Mouse (Mus musculus) adrenal gland, postnatal 36 days (tissue): ENCODE data around the gene 4930544D05Rik. TPM values are rescaled to one million over a fixed set of nuclear protein-coding genes. Genes with fewer than 3 reads are reported as not detected.

Source experiments
- DNase-seq, 2 experiments: peaks; one replicate each; pipeline ENCODE4 v3.0.0; 2021; ENCODE audit warnings: mixed read lengths in 1 of 2
- total RNA-seq, 2 experiments: library from RNA; stranded (reverse); gene quantifications; 2 replicates each; pipeline ENCODE4 v1.2.3; 2021

4930544D05Rik gene
- total RNA-seq, 2 experiments from 2014 or later, result not detected

DNA sequence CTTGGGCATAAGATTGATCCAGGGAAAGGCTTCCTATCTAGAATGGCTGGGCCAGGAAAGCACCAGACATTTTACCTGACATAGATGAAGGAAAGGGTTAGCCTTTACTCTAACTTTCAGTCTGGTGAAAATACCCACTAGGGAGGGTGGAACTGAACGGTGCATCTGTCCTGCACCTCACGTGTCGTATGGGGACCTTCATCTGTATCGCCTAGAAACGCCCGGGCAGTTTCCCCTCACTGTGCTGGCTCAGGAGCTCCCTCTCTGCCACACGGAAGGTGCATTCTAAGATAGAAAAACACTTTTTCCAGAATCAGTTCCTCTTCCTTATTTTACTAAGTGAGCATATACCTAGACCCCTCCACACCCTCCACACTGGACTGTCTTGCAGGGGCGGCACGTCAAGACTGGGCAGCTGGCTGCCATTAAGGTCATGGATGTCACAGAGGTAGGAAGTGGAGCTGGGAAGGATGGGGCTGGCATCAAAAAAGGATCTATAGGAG, 17.1 kb upstream of the 4930544D05Rik start:
- DNase-seq, result no peak

DNA sequence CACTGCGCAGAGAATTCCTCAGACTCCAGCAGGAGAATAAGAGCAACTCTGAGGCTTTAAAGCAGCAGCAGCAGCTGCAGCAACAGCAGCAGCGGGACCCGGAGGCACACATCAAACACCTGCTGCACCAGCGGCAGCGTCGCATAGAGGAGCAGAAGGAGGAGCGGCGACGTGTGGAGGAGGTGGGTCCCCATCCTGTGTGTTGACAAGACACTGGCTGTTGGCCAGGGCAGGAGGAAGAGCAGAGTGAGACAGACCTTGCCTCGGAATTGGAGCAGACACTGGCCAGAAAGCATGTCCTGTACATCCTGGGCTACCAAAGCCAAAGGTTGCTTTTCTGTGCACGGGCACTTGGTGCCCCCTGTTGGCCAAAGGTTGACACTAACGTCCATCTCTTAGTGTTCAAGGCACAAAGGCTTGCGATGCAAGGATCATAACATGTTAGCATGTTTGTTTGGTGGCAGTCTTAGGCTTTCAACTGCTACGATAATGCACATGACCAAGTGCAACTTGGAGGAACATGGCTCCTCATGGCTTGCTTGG, 10.6 kb upstream of the 4930544D05Rik start:
- DNase-seq, result peak; percentile 75 to 83

DNA sequence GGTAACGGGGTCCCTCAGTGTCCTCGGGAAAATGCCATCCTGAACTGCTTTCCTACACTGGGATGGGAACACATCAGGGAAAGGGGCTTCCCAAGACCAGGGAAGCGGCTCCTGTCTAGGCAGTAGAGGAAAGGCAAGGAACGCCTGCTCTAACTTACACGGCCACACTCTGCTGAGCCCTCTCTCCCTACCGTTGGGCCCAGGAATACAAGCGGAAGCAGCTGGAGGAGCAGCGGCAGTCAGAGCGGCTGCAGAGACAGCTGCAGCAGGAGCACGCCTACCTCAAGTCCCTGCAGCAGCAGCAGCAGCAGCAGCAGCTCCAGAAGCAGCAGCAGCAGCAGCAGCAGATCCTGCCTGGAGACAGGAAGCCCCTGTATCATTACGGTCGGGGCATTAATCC, 8.9 kb upstream of the 4930544D05Rik start:
- no peak for DNase-seq

DNA sequence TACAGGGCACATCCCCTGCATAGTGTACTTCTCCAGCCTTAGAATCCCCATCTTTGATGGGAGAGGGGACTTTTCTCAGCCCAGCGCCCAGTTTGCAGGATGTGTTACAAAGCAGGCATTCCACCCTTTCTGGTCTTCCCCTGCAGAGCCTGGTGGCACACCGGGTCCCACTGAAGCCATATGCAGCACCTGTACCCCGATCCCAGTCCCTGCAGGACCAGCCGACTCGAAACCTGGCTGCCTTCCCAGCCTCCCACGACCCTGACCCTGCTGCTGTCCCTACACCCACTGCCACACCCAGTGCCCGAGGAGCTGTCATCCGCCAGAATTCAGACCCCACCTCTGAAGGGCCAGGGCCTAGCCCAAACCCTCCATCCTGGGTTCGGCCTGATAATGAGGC, 8.0 kb upstream of the 4930544D05Rik start:
- DNase-seq, result no peak

DNA sequence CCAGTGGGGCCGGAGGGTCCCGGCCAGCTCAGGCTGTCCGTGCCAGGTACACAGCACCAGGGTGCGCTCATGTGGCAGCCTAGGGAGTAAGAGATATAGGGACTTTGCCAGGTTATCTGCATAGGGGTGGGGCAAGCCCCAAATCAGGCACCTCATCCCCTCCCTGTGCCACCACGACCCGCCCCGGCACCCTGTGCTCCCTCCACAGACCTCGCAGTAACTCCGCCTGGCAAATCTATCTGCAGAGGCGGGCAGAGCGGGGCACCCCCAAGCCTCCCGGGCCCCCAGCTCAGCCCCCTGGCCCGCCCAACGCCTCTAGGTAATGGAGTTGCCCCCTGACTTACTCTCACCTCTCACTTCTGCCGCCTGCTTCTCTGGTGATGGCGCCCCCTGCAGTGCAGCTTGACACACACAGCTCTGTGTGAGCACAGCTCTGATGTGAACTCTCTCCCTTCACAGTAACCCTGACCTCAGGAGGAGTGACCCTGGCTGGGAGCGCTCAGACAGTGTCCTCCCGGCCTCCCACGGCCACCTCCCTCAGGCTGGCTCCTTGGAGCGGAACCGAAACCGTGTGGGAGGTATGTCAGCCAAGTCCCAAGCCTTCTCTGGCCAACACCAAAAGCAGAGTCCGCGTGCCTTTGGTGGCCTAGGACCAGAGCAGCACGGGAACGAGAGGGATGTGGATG, 7.1 kb upstream of the 4930544D05Rik start:
- DNase-seq, result peak; percentile 25 to 52

DNA sequence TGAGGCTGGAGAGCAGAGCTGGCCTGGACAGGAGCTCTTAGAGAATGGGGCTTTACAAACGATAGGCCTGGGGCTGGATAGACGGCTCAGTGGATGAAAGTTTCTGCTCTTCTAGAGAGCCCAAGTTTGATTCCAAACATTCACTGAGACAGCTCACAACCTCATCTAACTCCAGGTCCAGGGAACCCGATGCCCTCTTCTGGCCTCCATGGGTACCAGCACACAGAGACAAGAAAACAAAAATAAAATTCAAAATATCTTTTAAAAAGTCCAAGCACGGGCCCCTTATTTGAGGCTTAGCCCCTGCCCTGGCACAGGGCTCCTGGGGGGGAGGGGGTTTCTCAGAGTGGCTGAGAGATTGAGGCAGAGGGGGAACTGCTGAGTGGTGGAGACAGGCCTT, 4.9 kb upstream of the 4930544D05Rik start:
- no peak for DNase-seq

DNA sequence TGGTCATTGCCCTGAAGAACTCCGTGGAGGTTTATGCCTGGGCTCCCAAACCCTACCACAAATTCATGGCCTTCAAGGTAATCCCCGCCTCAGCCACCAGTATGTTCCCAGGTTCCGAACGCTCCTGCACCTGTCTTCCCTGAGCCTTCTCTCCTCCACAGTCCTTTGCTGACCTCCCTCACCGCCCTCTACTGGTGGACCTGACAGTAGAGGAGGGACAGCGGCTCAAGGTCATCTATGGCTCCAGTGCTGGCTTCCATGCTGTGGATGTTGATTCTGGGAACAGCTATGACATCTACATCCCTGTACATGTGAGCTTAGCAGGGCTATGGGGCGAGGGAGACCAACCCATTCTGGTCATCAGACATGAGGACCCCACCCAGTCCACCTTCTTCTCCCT, 3.1 kb upstream of the 4930544D05Rik start:
- peak in 1 of 2 experiments; percentile 25 for DNase-seq

DNA sequence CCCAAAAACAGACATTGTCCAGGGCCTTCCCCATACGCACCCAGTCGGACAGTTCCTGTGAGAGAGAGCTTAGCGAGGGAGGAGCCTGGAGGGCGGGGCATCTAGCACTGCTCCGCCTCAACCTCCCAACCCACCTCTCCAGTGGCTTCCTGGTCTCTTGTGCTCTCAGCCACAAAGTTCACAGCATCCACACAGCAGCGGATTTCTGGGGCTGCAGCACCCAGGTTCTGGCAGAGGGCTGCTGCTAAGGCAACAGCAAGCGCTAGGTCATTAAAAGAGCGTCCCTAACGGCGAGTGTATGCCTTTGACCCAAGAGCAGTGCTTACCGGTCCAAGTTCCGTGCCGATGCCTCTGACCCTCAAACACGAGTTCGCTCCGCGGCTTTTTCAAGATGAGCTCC, 574 bp upstream of the 4930544D05Rik start:
- DNase-seq, result peak; percentile 78 to 85

DNA sequence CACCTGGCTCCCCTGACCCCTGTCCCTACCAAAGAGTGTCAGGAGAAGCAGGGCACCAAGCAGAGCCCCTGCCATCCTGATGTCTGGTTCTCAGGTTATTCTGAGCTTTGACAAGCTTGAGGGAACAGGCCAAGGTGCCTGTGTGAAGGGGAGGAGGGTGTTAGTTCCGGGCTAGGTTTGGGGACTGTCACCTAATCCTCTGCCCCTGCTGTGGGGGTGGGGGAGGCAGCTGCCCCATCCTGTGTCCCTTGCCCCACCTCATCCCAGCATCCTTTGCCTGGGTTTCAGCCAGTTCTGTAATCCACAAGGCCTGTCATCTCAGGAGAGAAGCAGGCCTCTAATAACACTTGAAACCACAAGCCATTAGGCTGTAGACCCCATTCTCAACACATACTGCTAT, 3.5 kb downstream of the 4930544D05Rik start, which contains the start of gene Chrne:
Gene Chrne (minus strand): TSS at position 116 of the 400 bp plus-strand sequence.
- DNase-seq, result no peak

DNA sequence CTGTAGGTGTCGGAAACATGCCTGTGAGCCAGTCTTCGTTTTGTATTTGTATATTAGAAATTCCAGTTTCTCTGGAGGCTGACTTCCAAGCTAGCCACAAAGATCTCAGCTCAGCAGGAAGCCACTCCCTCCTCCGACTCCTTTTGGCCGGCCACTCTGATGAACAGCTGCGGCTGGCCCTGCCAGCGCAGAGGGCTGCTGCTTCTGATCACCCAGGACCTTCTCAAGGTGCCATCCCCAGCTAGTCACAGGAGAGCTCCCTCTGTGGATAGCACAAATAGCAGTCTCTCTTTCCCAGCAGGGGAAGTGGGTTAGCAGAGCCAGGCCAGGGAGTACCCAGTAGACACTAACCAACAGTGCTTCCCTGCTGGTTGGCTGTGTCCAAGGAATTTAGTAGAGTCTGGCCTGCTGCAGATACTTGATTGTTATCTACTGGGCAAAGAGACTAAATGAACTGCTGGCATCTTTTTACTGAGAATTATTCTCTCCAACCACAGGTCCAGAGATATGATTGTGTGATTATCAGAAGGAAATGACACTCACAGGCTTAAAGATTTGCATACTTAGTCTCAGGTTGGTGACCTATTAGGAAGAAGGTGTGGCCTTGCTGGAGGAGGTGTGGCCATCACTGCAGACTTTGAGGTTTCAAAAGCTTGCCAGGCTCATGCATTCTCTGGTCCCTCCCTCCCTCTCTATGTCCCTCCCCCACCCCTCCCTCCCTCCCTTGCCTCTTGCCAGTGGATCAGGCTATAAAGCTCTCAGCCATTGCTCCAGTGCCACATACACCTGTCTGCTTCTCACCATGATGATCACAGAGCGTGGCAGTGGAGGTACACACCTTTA, 6.5 kb downstream of the 4930544D05Rik start:
- DNase-seq, result no peak

DNA sequence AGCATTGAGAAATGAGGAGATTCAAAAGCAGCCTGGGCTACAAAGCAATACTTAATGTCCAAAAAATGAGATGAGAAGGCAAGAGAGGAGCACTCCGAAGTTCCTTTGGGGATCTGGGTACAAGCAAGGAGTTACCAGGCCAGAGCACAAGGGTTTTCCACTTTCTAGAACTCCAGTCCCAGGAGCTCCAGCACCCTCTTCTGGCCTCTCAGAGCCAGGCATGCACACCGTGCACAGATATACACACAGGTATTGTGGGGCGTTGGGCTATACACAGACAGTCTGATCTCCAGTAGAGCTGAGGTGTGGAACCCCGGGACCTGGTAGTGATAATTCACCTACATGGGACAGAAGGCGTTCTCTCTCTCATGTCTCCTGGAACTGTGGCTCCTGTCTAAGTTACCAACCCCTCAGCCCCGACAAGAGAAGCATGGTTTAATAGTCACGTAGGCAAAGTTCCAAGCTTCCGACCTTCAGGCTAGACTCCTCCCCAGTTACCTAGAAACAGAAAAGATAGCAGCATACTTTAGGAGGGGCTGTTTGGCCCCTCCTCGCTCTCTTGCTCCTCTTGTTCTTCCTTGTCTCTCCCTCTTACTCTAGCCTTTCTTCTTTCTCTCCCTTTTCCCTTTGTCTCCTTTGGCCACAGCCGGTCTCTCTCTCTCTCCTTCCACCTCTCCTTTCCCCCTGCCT, 7.5 kb downstream of the 4930544D05Rik start:
- DNase-seq, result peak; percentile 36 to 62

DNA sequence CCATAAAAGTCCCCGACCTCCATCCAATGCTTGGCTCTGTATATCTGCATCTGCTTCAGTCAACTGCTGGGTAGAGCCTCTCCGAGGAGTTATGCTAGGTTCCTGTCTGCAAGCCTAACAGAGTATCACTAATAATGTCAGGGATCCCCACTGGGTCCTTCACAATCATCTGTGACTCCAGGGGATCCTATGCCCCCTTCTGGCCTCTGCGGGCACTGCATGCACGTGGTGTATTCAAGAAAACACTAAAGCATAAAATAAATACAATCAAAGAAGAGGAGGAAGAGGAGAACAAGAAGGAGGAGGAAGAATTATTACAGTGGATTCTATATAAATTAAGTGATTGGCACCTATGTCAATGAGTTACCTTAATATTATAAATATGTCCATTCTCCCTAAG, 9.8 kb downstream of the 4930544D05Rik start:
- peak; percentile 54 to 65 for DNase-seq

DNA sequence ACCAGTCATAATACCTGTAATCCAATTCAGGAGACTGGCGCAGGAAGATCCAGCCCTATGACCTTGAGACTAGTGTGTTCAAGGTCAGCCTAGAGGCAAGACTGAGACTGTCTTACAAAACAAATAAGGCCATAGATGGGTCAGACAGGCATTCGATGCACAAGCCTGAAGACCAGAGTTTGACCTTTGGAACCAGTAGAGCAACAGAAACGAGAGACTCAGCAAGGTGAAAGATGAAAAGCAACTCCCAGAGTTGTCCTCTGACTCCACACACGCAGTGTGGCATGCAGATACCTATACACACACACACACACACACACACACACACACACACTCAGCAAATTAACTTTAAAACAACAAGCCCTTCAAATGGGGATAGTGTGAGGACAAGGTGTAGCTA, 11.2 kb downstream of the 4930544D05Rik start:
- DNase-seq, result no peak

DNA sequence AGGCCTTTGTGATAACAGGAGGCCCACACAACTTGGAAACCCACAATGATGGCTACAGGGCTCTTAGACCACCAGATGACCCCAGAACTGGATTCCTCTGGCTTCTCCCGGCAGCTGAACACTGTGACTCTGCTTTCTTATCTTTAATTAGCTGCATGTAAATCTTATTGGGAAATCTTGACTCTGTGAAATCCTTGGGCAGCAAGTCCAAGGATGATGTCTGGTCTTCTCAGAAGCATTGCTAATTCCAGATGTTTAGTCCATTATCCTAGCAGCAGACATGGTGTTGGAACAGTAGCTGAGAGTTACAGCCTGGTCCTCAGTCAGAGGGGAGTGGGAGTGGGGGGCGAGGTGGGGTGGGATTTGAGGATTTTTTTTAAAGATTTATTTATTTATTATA, 12.8 kb downstream of the 4930544D05Rik start:
- DNase-seq, result no peak

DNA sequence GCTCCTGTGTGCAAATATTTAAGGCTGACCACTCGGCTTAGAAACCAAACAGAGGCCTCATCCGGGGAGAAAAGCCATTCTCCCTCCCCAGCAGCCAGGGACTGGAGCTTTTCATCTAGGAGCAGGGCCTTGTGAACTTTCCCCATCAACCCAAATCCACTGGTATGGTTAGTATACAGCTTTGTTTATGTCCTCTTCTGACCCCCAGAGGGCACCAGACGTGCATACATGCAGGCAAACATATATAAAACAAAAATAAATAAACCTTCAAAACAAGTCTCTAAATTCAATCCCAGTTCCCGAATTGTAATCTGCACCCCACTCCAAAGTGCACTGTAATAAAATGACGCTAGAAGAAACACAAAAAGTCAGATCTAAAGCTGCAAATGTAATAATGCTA, 13.9 kb downstream of the 4930544D05Rik start:
- no peak for DNase-seq

DNA sequence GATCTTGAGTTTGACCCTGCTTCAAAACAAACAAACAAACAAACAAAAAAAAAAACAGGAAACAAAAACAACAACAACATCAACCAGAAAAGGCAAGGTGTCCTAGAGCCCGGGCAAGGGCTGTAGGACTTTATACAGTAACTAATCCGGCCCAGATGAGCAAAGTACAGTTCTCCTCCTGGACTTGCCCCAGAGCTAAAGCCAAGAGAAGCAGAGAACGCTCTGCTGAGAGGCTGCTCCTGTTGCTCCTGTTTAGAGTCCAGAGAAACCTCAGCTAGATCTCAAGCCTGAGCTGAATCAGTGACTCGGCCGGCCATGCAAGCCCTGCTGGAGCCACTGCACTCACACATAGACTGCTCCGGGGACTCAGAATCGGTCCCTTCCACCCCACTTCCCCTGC, 14.5 kb downstream of the 4930544D05Rik start:
- no peak for DNase-seq

DNA sequence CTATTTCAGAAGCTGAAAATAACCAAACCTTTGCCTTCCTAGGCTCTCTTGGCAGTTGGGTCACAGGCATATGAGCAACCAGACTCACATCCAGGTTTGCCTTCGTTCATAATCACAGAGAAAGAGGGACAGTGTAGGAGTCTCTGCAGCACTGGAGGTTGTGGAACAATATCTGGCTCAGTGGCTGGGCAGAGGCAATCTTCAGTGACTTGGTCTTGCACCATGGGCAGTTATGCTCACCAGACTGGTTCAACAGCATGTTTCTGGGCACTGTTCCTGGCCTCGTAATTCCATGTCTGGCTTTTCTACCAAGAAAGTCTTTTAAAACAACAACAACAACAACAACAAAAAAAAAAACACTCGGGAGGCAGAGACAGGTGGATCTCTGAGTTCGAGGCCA, 20.0 kb downstream of the 4930544D05Rik start:
- no peak for DNase-seq

DNA sequence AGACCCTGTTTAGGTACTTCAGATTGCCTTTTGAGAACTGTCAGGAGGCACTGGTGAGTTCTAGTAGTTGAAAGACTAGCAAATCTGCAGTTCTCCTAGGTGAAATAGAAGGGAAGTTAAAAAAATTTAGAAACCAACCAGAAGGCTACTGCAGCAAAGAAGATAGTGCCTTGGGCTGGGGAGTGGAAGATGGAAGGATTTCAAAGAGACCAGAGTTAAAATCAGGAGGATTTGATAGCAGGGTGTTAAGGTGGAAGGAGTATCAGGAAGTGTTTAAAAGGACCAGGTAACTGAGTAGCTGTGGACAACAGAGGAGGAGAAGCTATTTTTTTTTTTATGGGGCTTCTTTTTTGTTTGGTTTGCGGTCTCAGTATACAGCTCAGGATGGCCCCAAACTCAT, 22.1 kb downstream of the 4930544D05Rik start:
- DNase-seq, result no peak

DNA sequence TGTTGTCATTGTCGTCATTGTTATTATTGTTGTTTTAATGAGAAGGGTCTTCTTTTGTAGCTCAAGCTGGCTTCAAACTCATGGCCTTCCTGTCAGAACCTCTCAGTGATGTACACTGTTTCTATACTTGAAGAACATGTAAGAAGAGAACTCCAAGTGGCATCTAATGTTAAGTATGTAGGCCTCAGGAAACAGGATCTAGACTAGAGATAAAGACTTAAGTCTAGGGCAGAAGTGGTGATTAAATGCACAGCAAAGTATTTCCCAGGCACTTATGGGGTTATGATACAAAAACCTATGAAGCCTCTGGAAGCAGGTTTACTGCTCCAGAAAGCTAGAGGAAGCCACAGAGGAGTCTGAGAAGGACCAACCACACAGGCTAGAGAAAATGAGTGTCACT, 22.6 kb downstream of the 4930544D05Rik start:
- DNase-seq, result no peak

DNA sequence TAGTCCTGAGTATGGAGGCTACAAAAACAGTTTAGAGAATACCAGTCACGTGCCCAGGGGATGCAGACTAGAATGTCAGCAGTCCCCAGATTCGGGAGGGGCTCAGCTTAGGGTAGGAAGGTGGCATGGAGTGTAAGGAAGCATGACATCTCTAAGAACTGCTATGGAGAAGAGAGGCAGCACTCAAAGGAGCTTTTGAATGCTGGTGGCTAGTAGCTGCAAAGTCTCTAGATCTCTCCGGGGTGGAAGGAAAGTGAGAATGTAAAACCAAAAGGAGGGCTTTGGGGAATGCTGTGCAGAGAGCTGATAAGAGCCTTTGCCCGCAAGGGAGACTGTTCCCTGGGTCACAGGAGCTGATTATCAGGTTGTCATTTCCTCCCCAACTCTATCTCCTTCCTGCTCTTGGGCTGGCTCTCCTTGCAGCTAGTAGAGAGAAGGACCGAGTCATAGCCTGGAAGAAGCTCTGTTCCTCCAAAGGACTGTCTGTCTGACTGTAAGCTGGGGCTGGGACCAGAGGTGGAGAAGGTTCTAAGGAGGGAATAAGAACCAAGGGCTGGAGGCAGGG, 23.1 kb downstream of the 4930544D05Rik start, which contains the start of gene Gp1ba:
Gene Gp1ba (plus strand): TSS at position 409 of the 565 bp plus-strand sequence.
- no peak for DNase-seq

DNA sequence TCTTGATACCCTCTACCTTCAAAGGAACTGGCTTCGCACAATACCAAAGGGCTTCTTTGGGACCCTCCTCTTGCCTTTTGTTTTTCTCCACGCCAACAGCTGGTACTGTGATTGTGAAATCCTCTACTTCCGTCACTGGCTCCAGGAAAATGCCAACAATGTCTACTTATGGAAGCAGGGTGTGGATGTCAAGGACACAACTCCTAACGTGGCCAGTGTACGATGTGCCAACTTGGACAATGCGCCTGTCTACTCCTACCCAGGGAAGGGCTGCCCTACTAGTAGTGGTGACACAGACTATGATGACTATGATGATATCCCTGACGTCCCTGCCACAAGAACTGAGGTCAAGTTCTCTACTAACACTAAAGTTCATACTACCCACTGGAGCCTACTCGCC, 24.3 kb downstream of the 4930544D05Rik start:
- DNase-seq, result peak in 1 of 2 experiments; percentile 52

DNA sequence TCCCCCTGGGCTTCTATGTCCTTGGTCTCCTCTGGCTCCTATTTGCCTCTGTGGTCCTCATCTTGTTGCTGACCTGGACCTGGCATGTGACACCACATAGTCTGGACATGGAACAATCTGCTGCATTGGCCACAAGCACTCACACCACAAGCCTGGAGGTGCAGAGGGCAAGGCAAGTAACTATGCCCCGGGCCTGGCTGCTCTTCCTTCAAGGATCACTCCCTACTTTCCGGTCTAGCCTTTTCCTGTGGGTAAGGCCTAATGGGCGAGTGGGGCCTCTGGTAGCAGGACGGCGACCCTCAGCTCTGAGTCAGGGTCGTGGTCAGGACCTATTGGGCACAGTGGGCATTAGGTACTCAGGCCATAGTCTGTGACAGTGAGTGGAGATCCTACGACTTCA, 25.6 kb downstream of the 4930544D05Rik start:
- DNase-seq, result no peak
